Mouse (Mus musculus): ENCODE data around the gene Serpina1e. TPM values are rescaled to one million over a fixed set of nuclear protein-coding genes. Genes with fewer than 3 reads are reported as not detected.
"Not testable (repeated sequence)": the region's sequence is repeated elsewhere in the genome, so short reads cannot be mapped to it uniquely, and the experiment has no call there.

Gene Serpina1e
- polyA plus RNA-seq, 1 experiment = 1.0 TPM

DNA sequence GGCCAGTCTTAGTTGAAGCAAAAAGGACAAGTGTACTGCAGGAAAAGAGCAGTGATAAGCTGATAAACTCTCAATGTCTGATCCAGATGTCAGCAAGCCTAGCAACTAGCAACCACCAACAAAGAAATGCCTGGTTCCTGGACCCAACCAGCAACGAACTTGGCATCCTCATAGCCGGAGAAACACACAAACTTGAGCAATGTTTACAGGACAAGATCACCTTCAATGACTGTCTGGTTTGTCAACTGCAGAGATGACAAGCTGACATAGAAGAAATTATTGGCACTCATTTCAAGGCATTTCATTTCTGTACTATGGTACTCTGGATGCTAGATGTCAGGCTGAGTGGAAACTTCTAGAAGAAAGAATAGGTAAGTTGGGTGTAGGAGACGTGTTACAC, 8.0 kb upstream of the Serpina1e start:
- 71% methylated on average over 3 of the region's 3 CpGs for WGBS

DNA sequence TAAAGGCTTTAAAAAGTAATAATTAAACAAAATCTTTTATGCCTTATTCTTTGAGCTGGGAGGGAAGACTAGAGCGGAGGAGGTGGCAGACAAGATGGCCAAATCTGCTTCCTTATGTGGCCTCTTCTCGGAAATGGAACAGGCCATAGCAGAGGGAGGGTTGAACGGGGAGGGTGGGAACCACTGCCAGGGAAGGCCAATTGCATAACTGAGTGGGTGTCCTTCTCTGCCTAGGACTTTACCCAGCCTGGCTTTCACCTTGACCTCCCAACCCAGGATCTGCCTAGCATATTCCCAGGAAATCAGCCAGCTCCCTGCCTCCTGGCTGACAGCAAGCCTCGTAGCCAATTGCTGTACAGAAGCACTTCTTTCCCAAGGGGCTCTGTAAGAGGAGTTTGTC, 4.5 kb upstream of the Serpina1e start:
- no peak for TF ChIP-seq CTCF (IDR thresholded peaks at IDR 0.05; ENCODE audit: extremely low read depth, insufficient read depth, insufficient read length, insufficient replicate concordance)
- TF ChIP-seq POLR2A (IDR thresholded peaks at IDR 0.05; ENCODE audit: low read depth, low read length) = no peak
- no peaks in the 10 kb centered on the region for H3K27me3 ChIP-seq (ENCODE audit: control insufficient read depth, insufficient read depth, low read length)
- no peak for DNase-seq (ENCODE audit: low read depth in 1 of 2, low spot score in 2 of 2)
- H3K36me3 ChIP-seq (ENCODE audit: control insufficient read depth, insufficient read depth, low read length) = no peaks in the 10 kb centered on the region
- 76% methylated on average over 4 of the region's 4 CpGs for WGBS
- no peak overlapping the region for H3K4me3 ChIP-seq (ENCODE audit: extremely low read depth, insufficient read depth, insufficient read length)
- no peaks in the 10 kb centered on the region for H3K4me1 ChIP-seq (ENCODE audit: control insufficient read depth, insufficient read depth, insufficient read length)
- H3K27ac ChIP-seq (ENCODE audit: insufficient read depth, low read length) = no peak overlapping the region

More for the DNA sequence above, 8.0 kb upstream of the Serpina1e start:
- H3K27me3 ChIP-seq (ENCODE audit: control insufficient read depth, insufficient read depth, low read length) = no peaks in the 10 kb centered on the region
- H3K27ac ChIP-seq (ENCODE audit: insufficient read depth, low read length) = no peak overlapping the region
- TF ChIP-seq POLR2A (IDR thresholded peaks at IDR 0.05; ENCODE audit: low read depth, low read length) (no peak), CTCF (IDR thresholded peaks at IDR 0.05; ENCODE audit: extremely low read depth, insufficient read depth, insufficient read length, insufficient replicate concordance) (no peak)
- H3K36me3 ChIP-seq (ENCODE audit: control insufficient read depth, insufficient read depth, low read length) = no peaks in the 10 kb centered on the region
- H3K4me3 ChIP-seq (ENCODE audit: extremely low read depth, insufficient read depth, insufficient read length) = no peak overlapping the region
- no peaks in the 10 kb centered on the region for H3K4me1 ChIP-seq (ENCODE audit: control insufficient read depth, insufficient read depth, insufficient read length)
- no peak for DNase-seq (ENCODE audit: low read depth in 1 of 2, low spot score in 2 of 2)

DNA sequence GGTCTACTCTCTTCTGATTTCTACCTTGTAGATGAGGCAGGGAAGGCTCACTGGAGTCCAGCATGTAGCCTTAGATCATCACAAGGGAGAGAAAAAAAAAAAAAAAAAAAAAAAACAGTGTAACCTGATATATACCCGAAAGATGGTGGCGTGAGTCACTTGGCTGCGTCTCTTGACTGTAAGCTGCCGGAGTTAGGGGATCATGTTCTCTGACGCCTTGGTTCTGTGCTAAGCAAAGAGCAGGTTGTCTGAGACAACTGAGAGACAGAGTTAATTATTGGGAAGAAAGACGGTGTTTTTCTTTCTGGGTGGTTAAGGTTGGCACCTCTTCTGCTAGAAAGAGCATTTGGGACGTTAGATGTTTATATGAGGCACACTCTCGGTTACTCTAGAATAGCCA, 4.1 kb upstream of the Serpina1e start:
- Histone ChIP-seq H3K4me3 (ENCODE audit: extremely low read depth, insufficient read depth, insufficient read length) (no peak overlapping the region), H3K4me1 (ENCODE audit: control insufficient read depth, insufficient read depth, insufficient read length) (no peaks in the 10 kb centered on the region), H3K27ac (ENCODE audit: insufficient read depth, low read length) (no peak overlapping the region), H3K36me3 (ENCODE audit: control insufficient read depth, insufficient read depth, low read length) (no peaks in the 10 kb centered on the region), H3K27me3 (ENCODE audit: control insufficient read depth, insufficient read depth, low read length) (no peaks in the 10 kb centered on the region)
- TF ChIP-seq CTCF (IDR thresholded peaks at IDR 0.05; ENCODE audit: extremely low read depth, insufficient read depth, insufficient read length, insufficient replicate concordance) (no peak), POLR2A (IDR thresholded peaks at IDR 0.05; ENCODE audit: low read depth, low read length) (no peak)
- WGBS = 94% methylated on average over 8 of the region's 8 CpGs
- no peak for DNase-seq (ENCODE audit: low read depth in 1 of 2, low spot score in 2 of 2)

DNA sequence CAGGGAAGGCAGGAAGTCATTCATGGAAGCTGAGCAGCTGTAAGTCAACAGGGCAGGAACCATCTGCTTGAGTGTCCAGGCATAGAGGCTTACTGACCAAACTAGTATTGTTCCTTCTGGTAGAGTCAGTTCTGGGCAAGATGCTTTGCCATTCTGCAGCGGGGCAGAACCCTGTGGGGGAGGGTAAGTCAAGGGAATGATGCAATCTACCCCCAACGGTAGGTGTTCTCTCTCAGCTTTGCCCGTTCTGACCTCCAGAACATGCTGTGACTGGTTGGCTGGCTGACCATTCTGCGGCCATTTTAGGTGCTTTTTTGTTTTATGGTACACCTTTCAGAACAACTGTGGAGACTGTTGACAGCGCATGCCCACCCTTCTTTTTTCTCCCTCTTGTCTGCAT, 3.6 kb upstream of the Serpina1e start:
- WGBS = 78% methylated on average over 5 of the region's 5 CpGs
- TF ChIP-seq CTCF (IDR thresholded peaks at IDR 0.05; ENCODE audit: extremely low read depth, insufficient read depth, insufficient read length, insufficient replicate concordance) = no peak
- TF ChIP-seq POLR2A (IDR thresholded peaks at IDR 0.05; ENCODE audit: low read depth, low read length) = no peak
- H3K4me3 ChIP-seq (ENCODE audit: extremely low read depth, insufficient read depth, insufficient read length) = no peak overlapping the region
- no peaks in the 10 kb centered on the region for H3K4me1 ChIP-seq (ENCODE audit: control insufficient read depth, insufficient read depth, insufficient read length)
- H3K27me3 ChIP-seq (ENCODE audit: control insufficient read depth, insufficient read depth, low read length) = no peaks in the 10 kb centered on the region
- no peaks in the 10 kb centered on the region for H3K36me3 ChIP-seq (ENCODE audit: control insufficient read depth, insufficient read depth, low read length)
- H3K27ac ChIP-seq (ENCODE audit: insufficient read depth, low read length) = no peak overlapping the region
- no peak for DNase-seq (ENCODE audit: low read depth in 1 of 2, low spot score in 2 of 2)

DNA sequence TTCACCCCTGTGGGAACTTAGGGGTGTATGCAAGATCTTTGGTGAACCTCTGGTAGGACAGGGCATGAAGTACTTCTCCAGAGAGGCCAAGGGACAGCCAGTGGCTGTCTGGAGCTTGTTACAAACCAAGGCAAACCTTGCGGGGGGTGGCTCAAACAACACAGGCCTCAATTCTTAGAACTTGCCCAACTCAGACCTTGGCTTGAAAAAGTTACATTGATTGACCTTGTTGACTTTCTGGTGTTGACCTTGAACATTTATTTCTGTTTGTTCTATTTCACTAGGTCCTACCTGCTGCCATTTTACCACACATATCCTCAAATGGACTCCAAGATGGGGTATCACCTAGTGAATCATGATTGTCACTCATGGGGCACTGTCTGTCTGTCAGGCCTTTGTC, 2.9 kb upstream of the Serpina1e start:
- 94% methylated on average over 1 of the region's 1 CpGs for WGBS
- H3K4me1 ChIP-seq (ENCODE audit: control insufficient read depth, insufficient read depth, insufficient read length) = no peaks in the 10 kb centered on the region
- TF ChIP-seq CTCF (IDR thresholded peaks at IDR 0.05; ENCODE audit: extremely low read depth, insufficient read depth, insufficient read length, insufficient replicate concordance) = no peak
- TF ChIP-seq POLR2A (IDR thresholded peaks at IDR 0.05; ENCODE audit: low read depth, low read length) = no peak
- H3K36me3 ChIP-seq (ENCODE audit: control insufficient read depth, insufficient read depth, low read length) = no peaks in the 10 kb centered on the region
- DNase-seq (ENCODE audit: low read depth in 1 of 2, low spot score in 2 of 2) = no peak
- no peak overlapping the region for H3K4me3 ChIP-seq (ENCODE audit: extremely low read depth, insufficient read depth, insufficient read length)
- no peak overlapping the region for H3K27ac ChIP-seq (ENCODE audit: insufficient read depth, low read length)
- H3K27me3 ChIP-seq (ENCODE audit: control insufficient read depth, insufficient read depth, low read length) = no peaks in the 10 kb centered on the region

DNA sequence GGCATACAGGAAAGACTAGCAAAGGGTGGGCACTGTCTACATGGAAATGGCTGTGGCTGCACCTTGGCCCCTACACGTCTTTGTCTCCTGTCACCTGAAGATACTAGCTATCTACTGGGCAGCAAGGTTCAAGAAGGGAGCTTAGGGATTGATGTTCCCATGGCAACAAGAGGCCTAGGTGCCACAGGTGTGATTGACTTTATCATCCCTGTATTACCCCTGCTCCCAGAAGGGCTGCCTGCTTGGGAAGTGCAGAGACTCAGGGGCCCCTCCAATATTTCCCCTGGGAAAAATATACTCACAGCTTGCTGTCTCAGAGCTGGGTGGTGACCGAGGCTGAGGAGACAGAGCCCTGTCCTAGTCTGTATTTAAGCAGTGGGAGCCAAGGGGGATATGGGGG, 2.2 kb downstream of the Serpina1e start:
- H3K4me3 ChIP-seq (ENCODE audit: extremely low read depth, insufficient read depth, insufficient read length); H3K27me3 ChIP-seq (ENCODE audit: control insufficient read depth, insufficient read depth, low read length); DNase-seq (ENCODE audit: low read depth in 1 of 2, low spot score in 2 of 2); H3K36me3 ChIP-seq (ENCODE audit: control insufficient read depth, insufficient read depth, low read length); H3K4me1 ChIP-seq (ENCODE audit: control insufficient read depth, insufficient read depth, insufficient read length); H3K27ac ChIP-seq (ENCODE audit: insufficient read depth, low read length): not testable (repeated sequence)
- WGBS = 90% methylated on average over 2 of the region's 2 CpGs

DNA sequence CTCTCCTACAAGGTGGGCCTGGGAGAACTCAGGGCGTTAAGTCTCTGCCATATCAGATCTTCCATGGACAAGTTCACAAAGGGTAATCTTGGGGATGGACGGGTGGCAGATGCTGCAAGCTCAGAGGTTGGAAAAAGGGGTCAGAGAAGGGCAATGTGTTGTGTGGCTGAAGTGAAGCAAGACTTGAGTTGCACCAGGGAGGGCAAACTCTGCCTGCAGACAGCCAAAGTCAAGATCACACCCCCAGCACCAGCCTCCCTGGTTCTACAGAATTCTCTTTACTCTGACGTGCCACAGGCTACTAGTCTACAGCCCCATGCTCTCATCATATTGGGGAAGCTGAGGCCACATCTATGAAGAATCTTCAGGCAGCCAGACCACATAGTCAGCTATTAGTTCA, 5.8 kb downstream of the Serpina1e start:
- WGBS = 82% methylated on average over 3 of the region's 3 CpGs
- H3K36me3 ChIP-seq (ENCODE audit: control insufficient read depth, insufficient read depth, low read length); H3K27me3 ChIP-seq (ENCODE audit: control insufficient read depth, insufficient read depth, low read length); H3K27ac ChIP-seq (ENCODE audit: insufficient read depth, low read length); H3K4me3 ChIP-seq (ENCODE audit: extremely low read depth, insufficient read depth, insufficient read length); H3K4me1 ChIP-seq (ENCODE audit: control insufficient read depth, insufficient read depth, insufficient read length); DNase-seq (ENCODE audit: low read depth in 1 of 2, low spot score in 2 of 2): not testable (repeated sequence)

DNA sequence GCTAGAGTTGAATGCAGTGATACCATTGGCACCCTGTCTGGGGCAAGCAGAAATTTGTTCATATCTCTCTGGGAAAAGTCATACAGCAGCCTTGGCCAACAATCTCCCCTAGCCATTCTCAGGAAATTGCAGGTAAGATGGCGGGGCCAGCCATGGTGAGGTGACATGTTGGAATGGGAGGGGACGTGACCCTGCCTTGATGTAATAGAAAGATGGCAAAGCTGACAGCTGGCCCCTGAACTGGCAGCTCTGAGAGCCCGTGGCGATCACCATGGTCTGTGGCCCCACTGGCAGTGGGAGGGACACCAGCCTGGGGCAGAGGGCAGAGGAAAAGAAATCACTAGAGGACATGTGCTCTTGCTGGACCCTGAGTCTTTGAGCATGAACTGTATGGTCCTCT, 12.5 kb downstream of the Serpina1e start:
- no peak overlapping the region for H3K4me3 ChIP-seq (ENCODE audit: extremely low read depth, insufficient read depth, insufficient read length)
- TF ChIP-seq CTCF (IDR thresholded peaks at IDR 0.05; ENCODE audit: extremely low read depth, insufficient read depth, insufficient read length, insufficient replicate concordance) (no peak), POLR2A (IDR thresholded peaks at IDR 0.05; ENCODE audit: low read depth, low read length) (no peak)
- WGBS = 85% methylated on average over 4 of the region's 4 CpGs
- H3K27me3 ChIP-seq (ENCODE audit: control insufficient read depth, insufficient read depth, low read length) = no peaks in the 10 kb centered on the region
- H3K4me1 ChIP-seq (ENCODE audit: control insufficient read depth, insufficient read depth, insufficient read length) = no peaks in the 10 kb centered on the region
- H3K36me3 ChIP-seq (ENCODE audit: control insufficient read depth, insufficient read depth, low read length) = no peaks in the 10 kb centered on the region
- no peak for DNase-seq (ENCODE audit: low read depth in 1 of 2, low spot score in 2 of 2)
- H3K27ac ChIP-seq (ENCODE audit: insufficient read depth, low read length) = no peak overlapping the region

DNA sequence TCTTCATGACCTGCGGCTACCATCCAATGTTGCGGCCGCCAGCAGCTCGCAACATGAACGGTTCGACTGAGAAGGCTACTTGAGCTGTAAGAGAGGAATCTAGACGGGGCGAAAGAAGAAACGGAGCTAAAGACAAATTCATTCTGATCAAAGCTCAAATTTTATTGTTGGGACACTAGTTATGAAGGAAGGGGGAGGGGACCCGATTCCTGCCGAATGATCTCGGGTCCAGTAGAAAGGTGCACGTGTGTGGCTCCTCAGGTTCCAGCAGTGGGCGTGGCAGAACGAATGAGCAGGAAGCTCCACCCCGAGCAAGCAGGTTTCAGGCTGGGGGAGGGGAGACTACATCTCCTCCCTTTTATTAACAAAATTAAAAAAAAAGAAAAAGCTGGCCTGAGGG, 49.6 kb downstream of the Serpina1e start:
- not testable (repeated sequence) for H3K27ac ChIP-seq (ENCODE audit: insufficient read depth, low read length); H3K4me3 ChIP-seq (ENCODE audit: extremely low read depth, insufficient read depth, insufficient read length); H3K36me3 ChIP-seq (ENCODE audit: control insufficient read depth, insufficient read depth, low read length); DNase-seq (ENCODE audit: low read depth in 1 of 2, low spot score in 2 of 2); H3K27me3 ChIP-seq (ENCODE audit: control insufficient read depth, insufficient read depth, low read length); H3K4me1 ChIP-seq (ENCODE audit: control insufficient read depth, insufficient read depth, insufficient read length)
- WGBS = 94% methylated on average over 12 of the region's 16 CpGs

DNA sequence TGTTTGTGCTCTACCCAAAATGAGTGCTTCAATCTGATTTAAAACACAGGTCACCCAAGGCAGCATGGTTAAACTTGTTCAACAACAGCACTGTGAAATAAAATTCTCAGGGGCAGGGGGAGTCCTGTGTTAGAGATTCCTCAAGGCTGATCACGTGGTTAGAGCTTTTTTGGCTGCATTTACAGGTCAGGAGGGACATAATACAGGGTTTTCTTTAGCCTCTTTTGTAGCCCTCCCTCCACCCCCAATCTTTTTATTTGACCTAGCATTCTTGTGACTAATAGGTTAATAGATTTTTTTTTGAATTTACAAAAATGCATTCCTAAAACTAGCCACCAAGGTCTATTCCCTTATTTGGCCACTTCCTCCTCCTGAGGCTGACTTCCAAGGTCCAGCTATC, 51.0 kb downstream of the Serpina1e start:
- not testable (repeated sequence) for H3K4me3 ChIP-seq (ENCODE audit: extremely low read depth, insufficient read depth, insufficient read length); H3K36me3 ChIP-seq (ENCODE audit: control insufficient read depth, insufficient read depth, low read length); H3K27me3 ChIP-seq (ENCODE audit: control insufficient read depth, insufficient read depth, low read length); H3K4me1 ChIP-seq (ENCODE audit: control insufficient read depth, insufficient read depth, insufficient read length); DNase-seq (ENCODE audit: low read depth in 1 of 2, low spot score in 2 of 2); H3K27ac ChIP-seq (ENCODE audit: insufficient read depth, low read length)
- 30% methylated on average over 1 of the region's 1 CpGs for WGBS

Data from spleen, adult 2 months (tissue).